Mouse (Mus musculus) bone marrow macrophage, adult 2 months (primary cell): Measurements from ENCODE around the gene Vmn1r9.

Experiments
- CTCF ChIP-seq: IDR thresholded peaks from 2 replicates; pipeline ENCODE4 v1.5.1; 2012; ENCODE audit warnings: low read depth, mild to moderate bottlenecking, low read length, moderate library complexity
- POLR2A ChIP-seq: IDR thresholded peaks from 2 replicates; pipeline ENCODE4 v1.6.1; 2012; ENCODE audit warnings: mild to moderate bottlenecking, low read depth, low read length, borderline replicate concordance

GRCm38 (mm10) chr6:57066487-57066886 lies at the start of gene Vmn1r9:
- no peak for TF ChIP-seq POLR2A
- no peak for TF ChIP-seq CTCF
